Mouse (Mus musculus): ENCODE results near the gene Osbp. TPM values are rescaled to one million over a fixed set of nuclear protein-coding genes. Genes with fewer than 3 reads are reported as not detected.
"Not testable (repeated sequence)": the region's sequence is repeated elsewhere in the genome, so short reads cannot be mapped to it uniquely, and the experiment has no call there.

Osbp gene
- total RNA-seq, 1 experiment from 2014 or later: 47.0 TPM

GRCm38 (mm10) chr19:11984614-11985013 lies 18.9 kb downstream of the Osbp start:
- not testable (repeated sequence) for ATAC-seq (replicated peaks; ENCODE audit: low read depth, poor library complexity, severe bottlenecking)

GRCm38 (mm10) chr19:11987841-11988240 lies 22.1 kb downstream of the Osbp start:
- no peak for ATAC-seq (replicated peaks; ENCODE audit: low read depth, poor library complexity, severe bottlenecking)

DNA sequence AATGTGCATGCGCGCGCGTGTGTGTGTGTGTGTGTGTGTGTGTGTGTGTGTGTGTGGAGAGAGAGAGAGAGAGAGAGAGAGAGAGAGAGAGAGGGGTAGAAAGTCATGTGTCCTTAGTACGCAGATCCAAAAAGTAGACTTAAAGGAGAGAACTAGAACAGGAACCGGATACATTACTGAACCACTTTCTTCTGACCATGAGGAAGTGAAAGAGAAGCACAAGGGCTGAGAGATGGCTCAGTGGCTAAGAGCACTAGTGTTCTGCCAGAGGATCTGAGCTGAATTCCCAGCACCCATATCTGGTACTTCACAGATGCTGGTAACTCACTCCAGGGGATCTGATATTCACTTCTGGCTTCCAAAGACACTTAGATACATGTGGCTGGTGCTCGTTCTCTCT lies 23.6 kb downstream of the Osbp start:
- peak; percentile 84 for ATAC-seq (replicated peaks; ENCODE audit: low read depth, poor library complexity, severe bottlenecking)

DNA sequence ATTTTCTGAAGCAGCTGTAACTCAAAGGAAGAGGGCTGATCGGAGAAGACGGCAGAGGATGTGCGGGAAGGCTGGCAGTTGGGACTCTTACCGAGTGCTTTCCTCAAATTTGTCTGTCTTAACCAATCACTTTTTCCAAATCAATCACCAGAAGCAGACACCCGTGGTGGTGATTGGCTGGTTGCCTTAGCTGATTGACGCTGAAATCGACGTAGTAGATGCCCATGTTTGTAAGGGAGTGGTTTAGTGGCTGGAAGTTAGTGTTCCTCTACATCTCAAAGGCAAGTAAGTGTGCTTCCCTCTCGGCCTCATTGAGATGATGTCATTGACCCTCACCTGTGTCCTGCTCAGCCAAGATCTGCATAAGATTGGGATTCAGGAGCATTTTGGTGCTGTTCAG lies 26.3 kb downstream of the Osbp start:
- no peak for ATAC-seq (replicated peaks; ENCODE audit: low read depth, poor library complexity, severe bottlenecking)

DNA sequence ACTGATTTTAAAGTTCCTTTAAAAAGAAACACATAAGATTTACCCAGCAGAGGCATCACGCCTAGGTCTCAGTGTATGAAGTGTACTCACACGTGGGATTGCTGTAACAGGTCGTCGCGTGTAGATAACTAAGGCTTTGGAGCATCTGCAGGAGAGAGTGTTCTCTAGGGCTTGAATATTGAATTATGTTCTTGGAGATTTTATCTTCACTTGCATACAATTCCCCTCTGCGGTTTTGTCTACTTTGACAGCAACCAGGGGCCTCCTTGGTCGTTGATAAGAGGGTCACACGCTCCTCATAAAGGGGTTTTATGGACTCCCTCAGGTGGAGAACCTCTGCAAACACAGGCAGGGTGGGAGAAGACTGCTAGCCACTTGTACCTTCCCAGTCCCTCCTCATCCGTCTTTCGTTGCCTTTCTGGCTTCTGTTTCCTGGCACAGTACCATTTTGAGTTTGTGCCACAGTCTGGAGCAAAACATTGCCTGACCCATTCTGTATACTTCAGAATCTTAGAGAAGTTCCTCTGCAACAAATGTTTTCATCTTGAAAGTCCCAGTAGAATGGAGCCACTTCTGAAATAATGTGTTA lies 26.8 kb downstream of the Osbp start:
- ATAC-seq (replicated peaks; ENCODE audit: low read depth, poor library complexity, severe bottlenecking): no peak

DNA sequence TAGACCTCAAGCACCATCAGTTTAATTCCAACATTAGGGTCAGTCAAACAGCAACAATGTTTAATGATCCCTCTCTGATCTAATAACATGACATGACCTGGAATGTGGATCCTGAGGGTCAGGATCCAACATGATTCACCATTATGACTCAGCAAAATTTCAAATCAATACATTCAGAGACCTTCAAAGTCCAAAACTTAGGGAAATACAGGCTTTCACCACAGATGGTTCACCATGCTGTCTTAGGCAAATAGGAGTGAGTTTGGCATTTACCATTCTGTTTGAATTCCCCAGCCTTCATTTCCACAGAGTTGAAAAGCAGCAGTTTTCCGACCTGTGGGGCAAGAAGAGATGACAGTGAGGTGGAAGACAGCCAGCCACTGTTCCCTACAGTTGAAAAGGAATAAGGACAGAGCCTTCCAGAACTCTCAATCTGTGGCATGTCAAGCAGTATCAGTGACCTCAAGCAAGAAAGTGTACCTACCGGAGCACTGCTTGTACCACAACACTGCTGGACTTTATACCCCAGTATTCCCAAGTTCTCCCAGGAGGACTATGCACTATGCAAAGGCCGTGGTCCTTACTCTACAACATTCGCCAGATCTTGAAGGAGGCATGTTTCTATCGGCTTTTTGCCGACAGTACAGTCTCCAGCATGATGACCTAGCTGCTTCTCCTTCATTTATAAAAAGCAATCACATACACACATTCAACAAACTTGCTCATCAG lies 29.1 kb downstream of the Osbp start:
- ATAC-seq (replicated peaks; ENCODE audit: low read depth, poor library complexity, severe bottlenecking): no peak

- ATAC-seq (replicated peaks; ENCODE audit: low read depth, poor library complexity, severe bottlenecking): no peak
Measured at GRCm38 (mm10) chr19:11995722-11996448, 30.1 kb downstream of the Osbp start.

- ATAC-seq (replicated peaks; ENCODE audit: low read depth, poor library complexity, severe bottlenecking): no peak
Measured at GRCm38 (mm10) chr19:12001686-12002085, 35.9 kb downstream of the Osbp start.

DNA sequence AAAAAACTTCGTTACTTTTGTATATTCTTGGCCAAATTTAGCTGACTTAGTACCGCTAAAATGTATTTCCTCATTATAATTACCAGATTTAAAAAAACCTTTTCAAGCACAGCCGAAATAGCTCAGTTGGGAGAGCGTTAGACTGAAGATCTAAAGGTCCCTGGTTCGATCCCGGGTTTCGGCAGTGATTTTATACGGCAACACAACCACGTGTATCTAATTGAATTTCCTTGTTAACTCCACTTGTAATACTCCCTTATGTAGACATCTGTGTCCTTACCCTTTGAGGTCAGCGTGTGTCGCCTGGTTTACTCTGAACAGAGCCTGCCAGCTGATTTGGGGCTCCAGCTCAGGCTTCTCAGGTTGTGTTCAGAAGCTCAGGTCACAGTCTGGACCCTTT lies 36.4 kb downstream of the Osbp start:
- peak; percentile 68 for ATAC-seq (replicated peaks; ENCODE audit: low read depth, poor library complexity, severe bottlenecking)

- ATAC-seq (replicated peaks; ENCODE audit: low read depth, poor library complexity, severe bottlenecking): no peak
Measured at GRCm38 (mm10) chr19:12002791-12003190, 37.0 kb downstream of the Osbp start.

DNA sequence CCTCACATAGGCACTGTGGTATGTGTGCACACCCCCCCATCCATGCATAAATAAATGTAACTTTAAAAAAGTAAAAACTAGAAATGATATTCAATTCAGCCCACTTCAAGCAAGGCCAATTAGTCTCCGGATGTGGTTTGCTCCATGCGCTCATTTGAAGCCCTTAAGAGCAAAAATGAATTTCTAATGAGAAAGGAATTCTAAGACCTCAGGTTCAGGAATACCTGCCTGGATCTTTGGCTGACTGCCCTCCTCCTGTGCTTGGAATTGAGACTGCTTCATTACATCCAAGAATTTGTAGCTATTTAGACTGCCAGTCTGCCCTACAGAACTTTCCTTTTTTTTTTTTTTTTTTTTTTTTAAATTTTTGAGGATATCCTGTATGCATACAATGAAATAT lies 37.8 kb downstream of the Osbp start:
- ATAC-seq (replicated peaks; ENCODE audit: low read depth, poor library complexity, severe bottlenecking): no peak

- no peak for ATAC-seq (replicated peaks; ENCODE audit: low read depth, poor library complexity, severe bottlenecking)
Measured at GRCm38 (mm10) chr19:12004216-12005008, 38.7 kb downstream of the Osbp start.

- ATAC-seq (replicated peaks; ENCODE audit: low read depth, poor library complexity, severe bottlenecking): peak; percentile 47
Measured at GRCm38 (mm10) chr19:12005376-12006360, 39.9 kb downstream of the Osbp start.

- ATAC-seq (replicated peaks; ENCODE audit: low read depth, poor library complexity, severe bottlenecking): no peak
Measured at GRCm38 (mm10) chr19:12006361-12006947, 40.7 kb downstream of the Osbp start.

- no peak for ATAC-seq (replicated peaks; ENCODE audit: low read depth, poor library complexity, severe bottlenecking)
Measured at GRCm38 (mm10) chr19:12007105-12007931, 41.6 kb downstream of the Osbp start.

GRCm38 (mm10) chr19:12008410-12009380 lies 43.0 kb downstream of the Osbp start:
- no peak for ATAC-seq (replicated peaks; ENCODE audit: low read depth, poor library complexity, severe bottlenecking)

Data from common myeloid progenitor, adult 5-6 weeks (primary cell).